Mouse (Mus musculus) lung, adult 2 months (tissue): ENCODE data around the gene Leprot.

Source experiments
- CTCF ChIP-seq: fragments of 200-500 bp; IDR thresholded peaks from 2 replicates; pipeline ENCODE4 v1.5.1; 2011; ENCODE audit warnings: mild to moderate bottlenecking, low read length, control low read depth; ENCODE audit not compliant: insufficient read depth
- POLR2A ChIP-seq: fragments of 200-500 bp; IDR thresholded peaks from 2 replicates; pipeline ENCODE4 v1.6.1; 2011; ENCODE audit warnings: low read depth, mild to moderate bottlenecking, control low read depth, low read length, borderline replicate concordance; ENCODE audit errors: extremely low read depth

- TF ChIP-seq POLR2A (no peak), CTCF (no peak)
These were observed 41.7 kb downstream of the Leprot start for GRCm38 (mm10) chr4:101689241-101689640.
